ENCODE assay signal across 22 mouse cellular contexts in genomic region chr16:10984534-10984933, GRCm38 (mm10).
DNase-seq lines count a peak whose midpoint lies in the region; ATAC-seq and TF ChIP-seq lines count a peak whose summit lies in the region.
"Had no signal": no experiment of that assay in that cellular context is flagged by ENCODE, and none has a peak within 500 bp of the region (broad histone marks: within the 10 kb centered on the region; RNA-seq: fewer than 3 reads in every experiment).

No protein-coding gene starts in this region.

- no peak for TF ChIP-seq POLR2A in heart, adult 2 months (IDR thresholded peaks at IDR 0.05; ENCODE audit: insufficient read depth, low read depth, low read length)
- no peak for TF ChIP-seq POLR2A in small intestine, adult 2 months (IDR thresholded peaks at IDR 0.05; ENCODE audit: low read depth, low read length)

- H3K36me3 ChIP-seq in heart, adult 2 months (ENCODE audit: control insufficient read depth, insufficient read depth, low read length) = peaks cover 2% of the 10 kb centered on the region; the same call in 1 of the 2 replicates
- 0 out of 2 replicates have a peak, but pooled peaks cover 2% of the 10 kb centered on the region for H3K36me3 ChIP-seq in kidney, embryonic 16.5 days (ENCODE audit: insufficient read depth, low read length)
- H3K36me3 ChIP-seq in lung, embryonic 16.5 days (ENCODE audit: control insufficient read depth, insufficient read depth, low read length) = 0 out of 2 replicates have a peak, but pooled peaks cover under 1% of the 10 kb centered on the region
- H3K36me3 ChIP-seq in small intestine, adult 2 months (ENCODE audit: control insufficient read depth, insufficient read depth, low read length) = peaks cover 5% of the 10 kb centered on the region; the same call in 1 of the 2 replicates
- H3K36me3 ChIP-seq: G1E; hindbrain, embryonic 12.5 days; midbrain, embryonic 12.5 days; neural tube, embryonic 13.5 days had no signal

- TF ChIP-seq CTCF in heart, adult 2 months (IDR thresholded peaks at IDR 0.05) = no peak
- TF ChIP-seq CTCF in small intestine, adult 2 months (IDR thresholded peaks at IDR 0.05; ENCODE audit: extremely low read depth, insufficient read length, insufficient replicate concordance, low read depth, low read length) = no peak

- H3K4me1 ChIP-seq in heart, adult 2 months (ENCODE audit: control insufficient read depth, insufficient read depth, low read length) = peaks cover 24% of the 10 kb centered on the region
- H3K4me1 ChIP-seq in kidney, embryonic 16.5 days (ENCODE audit: insufficient read depth, low read length) = peaks cover 71% of the 10 kb centered on the region
- H3K4me1 ChIP-seq in lung, embryonic 16.5 days (replicated peaks; ENCODE audit: control insufficient read depth, insufficient read depth, low read length) = peaks cover 17% of the 10 kb centered on the region
- peaks cover 26% of the 10 kb centered on the region for H3K4me1 ChIP-seq in small intestine, adult 2 months (ENCODE audit: control insufficient read depth, insufficient read depth, insufficient read length, low read length)

- ATAC-seq in kidney, embryonic 16.5 days (ENCODE audit: low FRiP score, low TSS enrichment) = no peak
- ATAC-seq in lung, embryonic 16.5 days (ENCODE audit: low read depth) = no peak
- no peak for ATAC-seq in monocyte, adult 5-6 weeks (replicated peaks; ENCODE audit: insufficient number of reproducible peaks, low FRiP score, low TSS enrichment, poor library complexity, severe bottlenecking)
- ATAC-seq: activated CD4-positive, CD25-positive, alpha-beta regulatory T cell, adult 4 months; forebrain, embryonic 16.5 days had no signal

- no peak overlapping the region for H3K4me2 ChIP-seq in kidney, embryonic 16.5 days (replicated peaks; ENCODE audit: low read depth, low read length)
- no peak overlapping the region for H3K4me2 ChIP-seq in lung, embryonic 16.5 days (ENCODE audit: low read depth, low read length)
- H3K4me2 ChIP-seq: embryonic facial prominence, embryonic 13.5 days; hindbrain, embryonic 12.5 days; midbrain, embryonic 12.5 days; neural tube, embryonic 13.5 days had no signal

- peak overlapping the region; percentile 36 for H3K27ac ChIP-seq in heart, adult 2 months
- H3K27ac ChIP-seq in kidney, embryonic 16.5 days (ENCODE audit: low read length) = peak overlapping the region; percentile 78
- H3K27ac ChIP-seq in lung, embryonic 16.5 days (ENCODE audit: low read length) = peak overlapping the region; percentile 45; the same call in 1 of the 2 replicates
- peak overlapping the region; percentile 50 for H3K27ac ChIP-seq in small intestine, adult 2 months (ENCODE audit: insufficient read depth, low read depth, low read length)
- H3K27ac ChIP-seq: embryonic facial prominence, embryonic 13.5 days; hindbrain, embryonic 12.5 days; left cerebral cortex, adult 2 months; midbrain, embryonic 12.5 days; neural tube, embryonic 13.5 days had no signal

- H3K27me3 ChIP-seq in heart, adult 2 months (ENCODE audit: control insufficient read depth, insufficient read depth, low read length) = no peaks in the 10 kb centered on the region
- H3K27me3 ChIP-seq in kidney, embryonic 16.5 days (ENCODE audit: insufficient read depth, low read length) = no peaks in the 10 kb centered on the region
- H3K27me3 ChIP-seq in lung, embryonic 16.5 days (ENCODE audit: control insufficient read depth, insufficient read depth, low read depth, low read length) = no peaks in the 10 kb centered on the region
- H3K27me3 ChIP-seq in small intestine, adult 2 months (ENCODE audit: control insufficient read depth, insufficient read depth, low read length) = no peaks in the 10 kb centered on the region
- H3K27me3 ChIP-seq: embryonic facial prominence, embryonic 13.5 days; hindbrain, embryonic 12.5 days; midbrain, embryonic 12.5 days; neural tube, embryonic 13.5 days had no signal

- DNase-seq in heart, adult 2 months = no peak
- no peak for DNase-seq in heart, adult 9 months (ENCODE audit: low spot score in 2 of 2)
- no peak for DNase-seq in kidney, adult 9 months
- no peak for DNase-seq in lung, postnatal 25 days (ENCODE audit: low spot score)
- DNase-seq: adrenal gland, postnatal 10 days; heart, postnatal 10 days; kidney, postnatal 36 days; layer of hippocampus, adult 9-11 months; lung, adult 2 months; thymus, adult 2 months had no signal

- H3K9ac ChIP-seq in heart, adult 2 months (ENCODE audit: low read depth, low read length) = no peak overlapping the region
- H3K9ac ChIP-seq in kidney, embryonic 16.5 days (replicated peaks; ENCODE audit: low read length) = 0 out of 2 replicates have a peak overlapping the region, but pooled peaks have one; percentile 6
- no peak overlapping the region for H3K9ac ChIP-seq in lung, embryonic 16.5 days (ENCODE audit: low read length)
- H3K9ac ChIP-seq: embryonic facial prominence, embryonic 13.5 days; hindbrain, embryonic 12.5 days; midbrain, embryonic 12.5 days; neural tube, embryonic 13.5 days had no signal

- TF ChIP-seq EP300 in heart, adult 2 months (IDR thresholded peaks at IDR 0.05; ENCODE audit: insufficient read depth, low read depth, low read length) = no peak

- 28% methylated on average over 5 of the region's 5 CpGs for WGBS in heart, adult 2 months
- WGBS in kidney, embryonic 16.5 days = 52% methylated on average over 5 of the region's 5 CpGs
- WGBS in lung, embryonic 16.5 days = 43% methylated on average over 5 of the region's 5 CpGs
- WGBS in small intestine, adult 2 months = 16% methylated on average over 5 of the region's 5 CpGs

- no peak overlapping the region for H3K4me3 ChIP-seq in heart, adult 2 months
- no peak overlapping the region for H3K4me3 ChIP-seq in kidney, embryonic 16.5 days (ENCODE audit: low read length)
- H3K4me3 ChIP-seq in lung, embryonic 16.5 days (ENCODE audit: low read length) = no peak overlapping the region
- H3K4me3 ChIP-seq in small intestine, adult 2 months (ENCODE audit: low read depth, low read length) = no peak overlapping the region
- H3K4me3 ChIP-seq: embryonic facial prominence, embryonic 13.5 days; hindbrain, embryonic 12.5 days; left cerebral cortex, adult 2 months; midbrain, embryonic 12.5 days; neural tube, embryonic 13.5 days had no signal

- intact Hi-C loops in heart, adult 2 months (cut with DNase I) = loop anchor here (5.0 kb wide), 1 partner anchor 33 kb away; no protein-coding TSS in a partner anchor

- H3K79me2 ChIP-seq in heart, adult 2 months (replicated peaks; ENCODE audit: control insufficient read depth, insufficient read depth, low read length) = peaks cover 2% of the 10 kb centered on the region

- H3K9me3 ChIP-seq in kidney, embryonic 16.5 days (ENCODE audit: low read length) = no peaks in the 10 kb centered on the region
- no peaks in the 10 kb centered on the region for H3K9me3 ChIP-seq in lung, embryonic 16.5 days (ENCODE audit: control insufficient read depth, low read length)
- H3K9me3 ChIP-seq: embryonic facial prominence, embryonic 13.5 days; G1E; hindbrain, embryonic 12.5 days; midbrain, embryonic 12.5 days; neural tube, embryonic 13.5 days had no signal
